Mouse (Mus musculus): ENCODE results near the gene Pianp. TPM values are rescaled to one million over a fixed set of nuclear protein-coding genes. Genes with fewer than 3 reads are reported as not detected.

Pianp gene
- polyA plus RNA-seq, 1 experiment from 2014 or later, result 0.15 TPM

DNA sequence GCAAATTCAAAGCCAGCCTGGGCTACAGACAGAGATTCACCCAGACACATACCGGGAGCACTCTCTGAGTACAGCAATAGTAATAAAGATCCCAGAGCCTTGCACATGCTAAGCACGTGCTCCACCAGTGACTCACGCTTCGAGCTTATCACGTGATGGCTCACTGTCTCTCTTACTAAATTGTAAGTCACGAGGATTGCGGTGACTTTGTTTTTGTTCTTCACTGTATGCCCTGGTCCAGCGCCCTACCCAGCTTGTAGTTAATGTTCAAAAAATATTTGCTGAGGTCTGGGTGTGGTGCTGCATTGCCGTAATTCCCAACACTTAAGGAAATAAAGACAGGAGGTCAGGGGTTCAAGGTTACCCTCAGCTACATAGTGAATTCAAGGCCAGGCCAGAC, 3.1 kb upstream of the Pianp start:
- no peaks in the 10 kb centered on the region for H3K9me3 ChIP-seq (ENCODE audit: low read length)
- H3K36me3 ChIP-seq (replicated peaks; ENCODE audit: insufficient read depth, low read length), result no peaks in the 10 kb centered on the region
- no peak for ATAC-seq
- peaks cover 50% of the 10 kb centered on the region for H3K27me3 ChIP-seq (ENCODE audit: insufficient read depth, low read length)
- no peak overlapping the region for H3K27ac ChIP-seq (ENCODE audit: low read depth)
- no peak for DNase-seq
- no peak for TF ChIP-seq CTCF (IDR thresholded peaks at IDR 0.05; ENCODE audit: low read depth)
- no peak for TF ChIP-seq EP300 (IDR thresholded peaks at IDR 0.05; ENCODE audit: low read depth)
- 74% methylated on average over 9 of the region's 9 CpGs for WGBS (ENCODE audit: insufficient replicate concordance)
- no peak overlapping the region for H3K4me3 ChIP-seq (ENCODE audit: low read depth, low read length)
- no peak overlapping the region for H3K4me2 ChIP-seq (ENCODE audit: low read depth, low read length)
- no peak overlapping the region for H3K9ac ChIP-seq (replicated peaks)
- peaks cover 5% of the 10 kb centered on the region; the same call in 1 of the 2 replicates for H3K4me1 ChIP-seq (ENCODE audit: insufficient read depth)

DNA sequence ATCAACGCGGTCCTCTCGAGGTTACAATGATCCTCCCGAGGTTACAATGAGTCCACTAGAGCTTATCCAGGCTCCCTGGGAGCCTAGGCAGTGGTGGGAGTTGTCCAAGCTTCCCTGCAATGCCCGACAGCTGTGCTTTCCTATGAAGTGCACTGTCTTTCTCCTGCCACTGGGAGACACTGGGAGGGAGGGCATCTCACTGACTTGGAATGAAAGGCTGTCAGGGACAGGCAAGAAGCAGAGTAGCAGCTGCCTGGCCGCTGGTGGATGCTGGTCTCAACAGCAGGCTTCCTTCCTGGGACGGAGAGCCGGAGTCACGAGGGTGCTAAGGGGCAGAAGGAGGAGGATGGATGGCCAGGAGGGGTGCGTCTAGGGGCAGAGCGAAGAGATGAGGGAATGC, 2.6 kb upstream of the Pianp start:
- Histone ChIP-seq H3K4me2 (ENCODE audit: low read depth, low read length) (no peak overlapping the region), H3K36me3 (replicated peaks; ENCODE audit: insufficient read depth, low read length) (no peaks in the 10 kb centered on the region), H3K27ac (ENCODE audit: low read depth) (no peak overlapping the region), H3K4me3 (ENCODE audit: low read depth, low read length) (no peak overlapping the region), H3K27me3 (ENCODE audit: insufficient read depth, low read length) (peaks cover 55% of the 10 kb centered on the region), H3K9ac (replicated peaks) (no peak overlapping the region), H3K4me1 (ENCODE audit: insufficient read depth) (peaks cover 5% of the 10 kb centered on the region; the same call in 1 of the 2 replicates), H3K9me3 (ENCODE audit: low read length) (no peaks in the 10 kb centered on the region)
- no peak for TF ChIP-seq EP300 (IDR thresholded peaks at IDR 0.05; ENCODE audit: low read depth)
- TF ChIP-seq CTCF (IDR thresholded peaks at IDR 0.05; ENCODE audit: low read depth), result no peak
- WGBS (ENCODE audit: insufficient replicate concordance), result 19% methylated on average over 11 of the region's 11 CpGs
- DNase-seq (no peak), ATAC-seq (no peak)

DNA sequence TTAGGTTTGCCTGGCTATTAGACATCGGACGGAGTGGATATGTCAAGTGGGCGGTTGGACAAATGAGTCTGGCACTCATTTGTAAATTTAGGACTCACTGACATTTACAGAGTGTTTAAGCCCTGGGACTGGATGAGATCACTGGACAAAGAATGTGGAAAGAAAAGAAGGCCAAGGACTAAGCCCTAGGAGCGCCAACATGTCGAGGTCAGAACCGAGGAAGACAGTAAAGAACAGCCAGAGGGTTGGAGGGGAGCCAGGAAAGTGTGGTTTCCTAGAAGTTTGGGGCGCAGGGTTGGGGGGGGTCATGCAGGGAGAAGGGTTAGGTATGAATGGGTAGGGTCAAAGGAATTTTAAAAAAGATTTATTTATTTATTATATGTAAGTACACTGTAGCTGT, 1.2 kb upstream of the Pianp start:
- Histone ChIP-seq H3K4me1 (ENCODE audit: insufficient read depth) (peaks cover 5% of the 10 kb centered on the region; the same call in 1 of the 2 replicates), H3K27me3 (ENCODE audit: insufficient read depth, low read length) (peaks cover 67% of the 10 kb centered on the region), H3K9me3 (ENCODE audit: low read length) (no peaks in the 10 kb centered on the region), H3K4me3 (ENCODE audit: low read depth, low read length) (no peak overlapping the region), H3K27ac (ENCODE audit: low read depth) (no peak overlapping the region), H3K9ac (replicated peaks) (no peak overlapping the region), H3K36me3 (replicated peaks; ENCODE audit: insufficient read depth, low read length) (no peaks in the 10 kb centered on the region), H3K4me2 (ENCODE audit: low read depth, low read length) (no peak overlapping the region)
- DNase-seq (no peak), ATAC-seq (no peak)
- TF ChIP-seq CTCF (IDR thresholded peaks at IDR 0.05; ENCODE audit: low read depth) (no peak), EP300 (IDR thresholded peaks at IDR 0.05; ENCODE audit: low read depth) (no peak)
- WGBS (ENCODE audit: insufficient replicate concordance), result 77% methylated on average over 7 of the region's 7 CpGs

DNA sequence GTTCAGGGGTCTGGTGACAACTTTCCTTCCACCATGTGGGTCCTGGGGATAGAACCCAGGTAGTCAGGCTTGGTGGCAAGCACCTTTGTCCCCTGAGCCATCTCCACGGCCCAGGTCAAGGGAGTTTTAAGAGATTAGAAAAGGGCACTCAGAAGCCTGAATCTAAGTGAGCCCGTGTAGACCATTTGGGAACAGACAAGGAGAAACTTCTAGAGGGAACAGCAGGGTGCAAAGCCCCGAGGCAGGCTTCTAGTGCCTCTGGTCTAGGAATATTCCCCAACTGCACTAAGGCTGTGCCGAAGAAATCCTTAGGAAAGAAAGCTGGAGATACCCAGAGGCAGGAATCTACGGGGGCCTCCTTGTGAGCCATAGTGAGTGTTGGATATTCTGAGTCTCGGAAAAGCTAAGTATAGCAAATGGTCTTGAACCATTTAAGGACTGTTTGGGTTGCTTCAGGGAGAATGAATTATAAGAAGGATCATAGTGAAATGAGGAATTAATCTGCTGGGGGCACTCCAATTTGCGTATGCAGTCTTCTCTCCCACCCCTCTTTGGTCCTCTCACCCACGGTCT, 577 bp upstream of the Pianp start:
- no peak for TF ChIP-seq EP300 (IDR thresholded peaks at IDR 0.05; ENCODE audit: low read depth)
- TF ChIP-seq CTCF (IDR thresholded peaks at IDR 0.05; ENCODE audit: low read depth), result no peak
- ATAC-seq (no peak), DNase-seq (no peak)
- H3K27me3 ChIP-seq (ENCODE audit: insufficient read depth, low read length), result peaks cover 72% of the 10 kb centered on the region
- H3K4me1 ChIP-seq (ENCODE audit: insufficient read depth), result peaks cover 5% of the 10 kb centered on the region; the same call in 1 of the 2 replicates
- 45% methylated on average over 8 of the region's 8 CpGs for WGBS (ENCODE audit: insufficient replicate concordance)
- no peaks in the 10 kb centered on the region for H3K9me3 ChIP-seq (ENCODE audit: low read length)
- H3K36me3 ChIP-seq (replicated peaks; ENCODE audit: insufficient read depth, low read length), result no peaks in the 10 kb centered on the region
- no peak overlapping the region for H3K4me3 ChIP-seq (ENCODE audit: low read depth, low read length)
- no peak overlapping the region for H3K27ac ChIP-seq (ENCODE audit: low read depth)
- no peak overlapping the region for H3K9ac ChIP-seq (replicated peaks)
- no peak overlapping the region for H3K4me2 ChIP-seq (ENCODE audit: low read depth, low read length)

DNA sequence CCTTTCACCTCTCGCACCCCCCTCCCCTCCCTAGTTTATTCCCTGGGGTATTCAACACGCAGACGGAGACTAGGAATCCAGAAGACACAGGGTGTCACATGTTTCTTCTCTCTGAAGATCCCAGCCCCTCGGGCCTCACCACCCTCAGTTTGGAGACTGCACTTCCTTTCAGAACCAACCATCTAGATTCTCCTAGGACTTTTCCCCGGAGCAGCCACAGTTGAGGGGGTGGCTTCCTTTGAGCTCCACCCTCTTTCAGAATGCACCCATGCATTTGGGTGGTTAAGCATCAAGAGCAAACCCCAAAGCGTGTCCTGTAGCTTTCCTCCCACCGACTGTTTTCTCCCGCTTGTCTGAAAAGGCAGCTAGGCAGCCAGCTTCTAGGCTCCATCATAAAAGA, 1.6 kb downstream of the Pianp start:
- DNase-seq (no peak), ATAC-seq (no peak)
- H3K9me3 ChIP-seq (ENCODE audit: low read length), result no peaks in the 10 kb centered on the region
- 10% methylated on average over 8 of the region's 8 CpGs for WGBS (ENCODE audit: insufficient replicate concordance)
- peaks cover 5% of the 10 kb centered on the region; the same call in 1 of the 2 replicates for H3K4me1 ChIP-seq (ENCODE audit: insufficient read depth)
- no peak overlapping the region for H3K4me3 ChIP-seq (ENCODE audit: low read depth, low read length)
- H3K27me3 ChIP-seq (ENCODE audit: insufficient read depth, low read length), result peaks cover 70% of the 10 kb centered on the region
- no peak overlapping the region for H3K4me2 ChIP-seq (ENCODE audit: low read depth, low read length)
- no peaks in the 10 kb centered on the region for H3K36me3 ChIP-seq (replicated peaks; ENCODE audit: insufficient read depth, low read length)
- no peak overlapping the region for H3K27ac ChIP-seq (ENCODE audit: low read depth)
- TF ChIP-seq CTCF (IDR thresholded peaks at IDR 0.05; ENCODE audit: low read depth) (no peak), EP300 (IDR thresholded peaks at IDR 0.05; ENCODE audit: low read depth) (no peak)
- no peak overlapping the region for H3K9ac ChIP-seq (replicated peaks)

DNA sequence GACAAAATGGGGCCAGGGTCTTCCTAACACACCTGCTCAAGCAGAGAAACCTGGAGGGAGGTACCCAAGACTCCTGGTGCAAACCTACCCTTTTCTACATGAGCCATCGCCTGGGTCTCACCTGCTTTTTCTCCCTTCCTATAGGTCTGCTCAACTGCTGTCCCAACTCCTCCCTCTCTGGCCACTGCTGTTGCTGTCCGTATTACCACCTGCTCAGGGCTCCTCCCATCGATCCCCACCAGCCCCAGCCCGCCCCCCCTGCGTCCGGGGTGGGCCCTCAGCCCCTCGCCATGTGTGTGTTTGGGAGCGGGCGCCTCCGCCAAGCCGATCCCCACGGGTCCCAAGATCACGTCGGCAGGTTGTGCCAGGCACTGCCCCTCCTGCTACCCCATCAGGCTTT, 2.6 kb downstream of the Pianp start:
- Histone ChIP-seq H3K4me2 (ENCODE audit: low read depth, low read length) (no peak overlapping the region), H3K27ac (ENCODE audit: low read depth) (no peak overlapping the region), H3K4me1 (ENCODE audit: insufficient read depth) (peaks cover 5% of the 10 kb centered on the region; the same call in 1 of the 2 replicates), H3K9me3 (ENCODE audit: low read length) (no peaks in the 10 kb centered on the region), H3K36me3 (replicated peaks; ENCODE audit: insufficient read depth, low read length) (no peaks in the 10 kb centered on the region), H3K27me3 (ENCODE audit: insufficient read depth, low read length) (peaks cover 65% of the 10 kb centered on the region), H3K4me3 (ENCODE audit: low read depth, low read length) (no peak overlapping the region), H3K9ac (replicated peaks) (no peak overlapping the region)
- ATAC-seq (no peak), DNase-seq (no peak)
- whole genome bisulfite sequencing (ENCODE audit: insufficient replicate concordance), result 43% methylated on average over 14 of the region's 14 CpGs
- TF ChIP-seq CTCF (IDR thresholded peaks at IDR 0.05; ENCODE audit: low read depth) (no peak), EP300 (IDR thresholded peaks at IDR 0.05; ENCODE audit: low read depth) (no peak)

Measured in liver, postnatal 0 days (tissue).